Mouse (Mus musculus) forebrain, embryonic 16.5 days (tissue): ENCODE measurements around the gene Olfr1162. TPM values are rescaled to one million over a fixed set of nuclear protein-coding genes. Genes with fewer than 3 reads are reported as not detected.
"Not testable (repeated sequence)": the region's sequence is repeated elsewhere in the genome, so short reads cannot be mapped to it uniquely, and the experiment has no call there.

Experiments used
- ATAC-seq: fragments of 200-750 bp; cut with Nextera tagmentation; 2 replicates; pipeline ENCODE4 v1.8.0; 2017; ENCODE audit warnings: mild to moderate bottlenecking, moderate library complexity
- H3K27ac ChIP-seq: fragments of 300-500 bp; sonication (generic); 2 replicates; pipeline ENCODE4 v1.5.1; 2014; ENCODE audit warnings: low read length, control low read depth
- H3K27me3 ChIP-seq: fragments of 300-500 bp; sonication (generic); replicated peaks from 2 replicates; pipeline ENCODE4 v1.6.1; 2014; ENCODE audit warnings: low read length; ENCODE audit not compliant: control insufficient read depth, insufficient read depth
- H3K36me3 ChIP-seq: fragments of 300-500 bp; sonication (generic); 2 replicates; pipeline ENCODE4 v1.6.1; 2014; ENCODE audit not compliant: control insufficient read depth, insufficient read depth
- H3K4me1 ChIP-seq: fragments of 300-500 bp; sonication (generic); replicated peaks from 2 replicates; pipeline ENCODE4 v1.6.1; 2014; ENCODE audit warnings: low read length; ENCODE audit not compliant: control insufficient read depth, insufficient read depth
- H3K4me2 ChIP-seq: fragments of 300-500 bp; sonication (generic); 2 replicates; pipeline ENCODE4 v1.6.1; 2014; ENCODE audit warnings: mild to moderate bottlenecking, low read length, control low read depth
- H3K4me3 ChIP-seq: fragments of 300-500 bp; sonication (generic); replicated peaks from 2 replicates; pipeline ENCODE4 v1.5.1; 2014; ENCODE audit warnings: mild to moderate bottlenecking, low read length, control low read depth
- H3K9ac ChIP-seq: fragments of 300-500 bp; sonication (generic); replicated peaks from 2 replicates; pipeline ENCODE4 v1.6.1; 2014; ENCODE audit warnings: low read depth, low read length, control low read depth
- H3K9me3 ChIP-seq: fragments of 300-500 bp; sonication (generic); 2 replicates; pipeline ENCODE4 v1.6.1; 2016; ENCODE audit warnings: low read length; ENCODE audit not compliant: control insufficient read depth
- WGBS: fragments of 180-500 bp; shearing (Covaris S2); extraction: QIAGEN DNeasy Blood & Tissue Kit; methylation state at CpG from one replicate; pipeline ENCODE4 v1.1.7; 2014; 5-methylcytosine and 5-hydroxymethylcytosine counted together
- polyA plus RNA-seq: library from polyadenylated mRNA; unstranded; fragments of >200 nt; fragmentation: Nextera tagmentation; extraction: Ambion mirVana; gene quantifications from 2 replicates; pipeline ENCODE4 v1.2.1, GENCODE M21; 2015

Olfr1162 gene
- not detected in 2 replicates for polyA plus RNA-seq

DNA sequence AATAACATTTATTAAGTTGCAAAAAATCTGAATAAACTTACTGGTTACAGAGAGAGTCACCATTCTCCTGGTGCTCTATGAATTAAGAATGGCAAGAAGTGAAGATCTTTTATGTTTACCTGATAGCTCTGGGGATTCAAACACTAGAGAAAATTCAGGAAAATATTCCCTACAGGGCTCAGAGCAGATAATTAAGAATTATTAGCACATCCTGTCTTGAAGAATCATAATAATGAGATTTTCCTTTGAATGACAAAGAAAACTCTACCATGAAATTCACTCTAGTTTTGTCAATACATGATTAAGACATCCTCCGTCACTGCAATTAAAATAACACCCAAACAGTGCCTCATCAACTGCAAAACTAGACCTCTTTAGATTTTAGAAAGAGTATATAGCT, at the start of gene Olfr1162:
Gene Olfr1162 (minus strand): TSS at position 101 of the 400 bp plus-strand sequence.
- Histone ChIP-seq H3K9ac (no peak within 1 kb of the TSS), H3K4me3 (no peak within 1 kb of the TSS), H3K4me2 (no peak within 1 kb of the TSS), H3K27me3 (no peaks in the 10 kb centered on the region), H3K27ac (no peak within 1 kb of the TSS), H3K9me3 (no peaks in the 10 kb centered on the region), H3K36me3 (no peaks in the 10 kb centered on the region), H3K4me1 (no peaks in the 10 kb centered on the region)
- no peak for ATAC-seq
- WGBS: 76% methylated on average over 1 of the region's 1 CpGs

GRCm38 (mm10) chr2:88093866-88094265, 42.9 kb upstream of the Olfr1162 start, which contains the start of gene Olfr1164:
TSS of gene Olfr1164 (minus strand) at chr2:88093966.
- no peak within 1 kb of the TSS for H3K27ac ChIP-seq
- no peak within 1 kb of the TSS for H3K4me3 ChIP-seq
- H3K36me3 ChIP-seq: no peaks in the 10 kb centered on the region
- H3K9me3 ChIP-seq: no peaks in the 10 kb centered on the region
- H3K9ac ChIP-seq: no peak within 1 kb of the TSS
- no peaks in the 10 kb centered on the region for H3K27me3 ChIP-seq
- no peak for ATAC-seq
- H3K4me2 ChIP-seq: no peak within 1 kb of the TSS
- no peaks in the 10 kb centered on the region for H3K4me1 ChIP-seq
- WGBS: 79% methylated on average over 4 of the region's 4 CpGs

- Histone ChIP-seq H3K4me3 (no peak within 1 kb of the TSS), H3K4me1 (no peaks in the 10 kb centered on the region), H3K9ac (no peak within 1 kb of the TSS), H3K36me3 (no peaks in the 10 kb centered on the region), H3K9me3 (no peaks in the 10 kb centered on the region), H3K27ac (no peak within 1 kb of the TSS), H3K27me3 (no peaks in the 10 kb centered on the region), H3K4me2 (no peak within 1 kb of the TSS)
- ATAC-seq: no peak
Observed at GRCm38 (mm10) chr2:88071730-88072129, 20.8 kb upstream of the Olfr1162 start, which contains the start of gene Olfr1163. TSS of gene Olfr1163 (minus strand) at chr2:88071830.

DNA sequence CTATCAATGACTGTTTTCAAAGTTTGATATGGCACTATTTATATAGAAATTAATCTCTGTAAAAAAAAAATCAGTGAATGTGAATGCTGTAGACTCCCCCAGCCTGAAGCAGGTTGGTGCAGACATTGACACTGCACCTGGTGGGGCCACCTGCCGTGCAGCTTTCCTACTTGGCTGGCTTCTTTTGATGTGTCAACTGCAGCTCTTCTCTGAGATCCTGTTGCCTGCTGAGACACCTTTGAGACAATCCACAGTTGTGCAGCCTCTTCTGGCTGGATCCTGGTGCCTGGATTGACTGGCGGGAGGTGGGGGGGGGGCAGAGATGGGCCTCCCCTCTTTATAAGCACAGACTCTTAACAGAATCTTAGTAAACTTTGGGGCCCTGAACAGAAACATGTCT, 12.7 kb upstream of the Olfr1162 start:
- H3K36me3 ChIP-seq: no peaks in the 10 kb centered on the region
- no peak overlapping the region for H3K4me2 ChIP-seq
- no peak for ATAC-seq
- H3K27me3 ChIP-seq: no peaks in the 10 kb centered on the region
- no peaks in the 10 kb centered on the region for H3K4me1 ChIP-seq
- no peak overlapping the region for H3K27ac ChIP-seq
- H3K9me3 ChIP-seq: no peaks in the 10 kb centered on the region
- no peak overlapping the region for H3K9ac ChIP-seq
- 73% methylated on average over 2 of the region's 2 CpGs for WGBS
- no peak overlapping the region for H3K4me3 ChIP-seq

DNA sequence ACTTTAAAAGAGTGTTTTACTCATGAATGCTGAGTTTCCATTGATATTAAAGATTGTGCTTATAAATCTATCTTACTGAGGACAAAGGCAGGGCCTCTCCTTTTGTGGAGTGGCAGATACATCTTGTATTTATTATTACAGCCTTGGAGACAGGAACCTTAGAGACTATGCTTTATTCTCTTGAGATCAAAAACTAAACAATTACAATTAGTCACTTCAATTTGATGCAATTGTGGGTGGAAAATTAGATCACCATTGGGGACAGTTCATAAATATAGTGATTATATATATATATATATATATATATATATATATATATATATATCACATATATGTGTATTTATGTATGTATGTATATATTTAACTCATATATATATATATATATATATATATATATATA, 13.3 kb downstream of the Olfr1162 start, which contains the start of gene Olfr73:
Gene Olfr73 (minus strand): TSS at position 101 of the 400 bp plus-strand sequence.
- H3K4me1 ChIP-seq: no peaks in the 10 kb centered on the region
- no peak within 1 kb of the TSS for H3K4me2 ChIP-seq
- no peak within 1 kb of the TSS for H3K4me3 ChIP-seq
- ATAC-seq: no peak
- H3K9ac ChIP-seq: no peak within 1 kb of the TSS
- H3K9me3 ChIP-seq: no peaks in the 10 kb centered on the region
- H3K27ac ChIP-seq: no peak within 1 kb of the TSS
- no peaks in the 10 kb centered on the region for H3K27me3 ChIP-seq
- H3K36me3 ChIP-seq: no peaks in the 10 kb centered on the region

DNA sequence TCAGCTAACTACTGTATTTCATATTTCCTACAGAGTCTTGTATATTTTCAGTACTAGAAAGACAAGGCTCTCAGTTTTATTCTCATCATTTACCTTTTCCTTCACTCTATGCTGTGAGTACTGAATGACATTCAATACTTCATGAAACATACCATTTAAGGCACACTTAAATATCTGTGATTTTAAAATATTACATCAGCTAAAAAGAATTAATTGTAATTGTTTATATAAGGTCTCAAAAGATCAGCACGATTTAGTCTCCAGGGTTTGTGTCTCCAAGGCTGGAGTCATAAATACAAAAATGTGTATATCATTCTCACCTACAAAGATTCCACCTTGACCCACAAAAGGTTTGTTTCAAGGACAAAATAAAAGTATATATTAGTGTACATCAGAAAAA, 28.5 kb downstream of the Olfr1162 start, which contains the start of gene Olfr1161:
Gene Olfr1161 (plus strand): TSS at position 301 of the 400 bp plus-strand sequence.
- not testable (repeated sequence) for ATAC-seq, H3K36me3 ChIP-seq, H3K9ac ChIP-seq, H3K4me2 ChIP-seq, H3K27me3 ChIP-seq, H3K9me3 ChIP-seq, H3K4me3 ChIP-seq, H3K4me1 ChIP-seq, H3K27ac ChIP-seq
- WGBS: 84% methylated on average over 1 of the region's 1 CpGs

DNA sequence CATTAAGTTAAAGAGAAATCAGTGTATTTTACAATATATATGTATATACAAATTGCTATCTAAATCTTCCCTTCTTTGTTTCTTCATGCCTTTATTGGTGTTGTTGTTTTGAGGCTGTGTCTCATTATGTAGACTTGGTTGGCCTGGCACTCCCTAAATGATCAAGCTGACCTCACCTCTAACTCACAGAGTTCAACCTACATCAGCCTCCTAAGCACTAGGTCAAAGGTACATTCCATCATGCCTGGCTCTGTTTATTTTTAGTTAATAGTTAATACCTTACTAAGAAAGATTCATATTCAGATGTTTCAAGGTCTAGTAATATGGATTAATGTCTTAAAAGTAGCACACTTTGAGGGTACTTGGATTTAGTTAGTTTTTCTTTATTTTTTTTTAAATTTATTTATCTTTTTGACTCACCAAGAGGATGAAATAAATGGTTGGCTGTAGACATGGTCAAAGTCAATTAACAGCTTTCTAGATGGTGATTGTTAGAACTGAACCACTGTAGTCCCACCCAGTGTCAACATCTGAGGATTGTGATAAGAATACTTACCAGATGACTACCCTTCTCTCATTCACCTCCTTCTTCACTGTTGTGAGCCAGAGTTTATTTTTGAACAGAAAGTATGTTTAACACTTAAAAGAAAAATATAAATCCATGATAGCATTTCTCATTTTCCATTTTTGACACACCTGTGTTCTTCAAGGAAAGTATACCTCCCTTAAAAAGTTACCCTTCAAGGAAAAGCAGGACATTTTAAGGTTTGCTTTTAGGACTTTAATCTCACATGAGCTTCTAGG, 43.2 kb downstream of the Olfr1162 start, which contains the start of gene Olfr1160:
Gene Olfr1160 (minus strand): TSS at position 754 of the 804 bp plus-strand sequence.
- Histone ChIP-seq H3K9me3 (no peaks in the 10 kb centered on the region), H3K27me3 (no peaks in the 10 kb centered on the region), H3K4me1 (no peaks in the 10 kb centered on the region), H3K4me3 (no peak within 1 kb of the TSS), H3K9ac (no peak within 1 kb of the TSS), H3K4me2 (no peak within 1 kb of the TSS), H3K36me3 (no peaks in the 10 kb centered on the region), H3K27ac (no peak within 1 kb of the TSS)
- ATAC-seq: no peak

Other genes starting within 250 kb of the Olfr1162 start
- gene Olfr1145, start 241.3 kb downstream of the Olfr1162 start, polyA plus RNA-seq: not detected in 2 replicates
- not detected in 2 replicates for gene Olfr1148, start 220.6 kb downstream of the Olfr1162 start, polyA plus RNA-seq
- gene Olfr1150-ps1, start 207.1 kb downstream of the Olfr1162 start, polyA plus RNA-seq: not detected in 2 replicates
- gene Olfr1151, start 195.3 kb downstream of the Olfr1162 start, polyA plus RNA-seq: not detected in 2 replicates
- not detected in 2 replicates for gene Olfr1152, start 184.6 kb downstream of the Olfr1162 start, polyA plus RNA-seq
- gene Olfr1153, start 156.2 kb downstream of the Olfr1162 start, polyA plus RNA-seq: not detected in 2 replicates
- not detected in 2 replicates for gene Olfr1154, start 146.0 kb downstream of the Olfr1162 start, polyA plus RNA-seq
- gene Olfr1155, start 106.0 kb downstream of the Olfr1162 start, polyA plus RNA-seq: not detected in 2 replicates
- gene Olfr1156, start 98.0 kb downstream of the Olfr1162 start, polyA plus RNA-seq: not detected in 2 replicates
- gene Olfr1157, start 82.8 kb downstream of the Olfr1162 start, polyA plus RNA-seq: not detected in 2 replicates
- not detected in 2 replicates for gene Olfr74, start 76.5 kb downstream of the Olfr1162 start, polyA plus RNA-seq
- gene Olfr1158, start 61.0 kb downstream of the Olfr1162 start, polyA plus RNA-seq: not detected in 2 replicates
- not detected in 2 replicates for gene Olfr1160, start 42.9 kb downstream of the Olfr1162 start, polyA plus RNA-seq
- gene Olfr1161, start 28.4 kb downstream of the Olfr1162 start, polyA plus RNA-seq: not detected in 2 replicates
- gene Olfr73, start 13.4 kb downstream of the Olfr1162 start, polyA plus RNA-seq: not detected in 2 replicates
- gene Olfr1163, start 20.7 kb upstream of the Olfr1162 start, polyA plus RNA-seq: not detected in 2 replicates
- gene Olfr1164, start 42.8 kb upstream of the Olfr1162 start, polyA plus RNA-seq: not detected in 2 replicates
- gene Olfr1166, start 77.1 kb upstream of the Olfr1162 start, polyA plus RNA-seq: not detected in 2 replicates
- gene Olfr1167, start 104.1 kb upstream of the Olfr1162 start, polyA plus RNA-seq: not detected in 2 replicates
- not detected in 2 replicates for gene Olfr1168, start 130.8 kb upstream of the Olfr1162 start, polyA plus RNA-seq
- gene Olfr1170, start 177.2 kb upstream of the Olfr1162 start, polyA plus RNA-seq: not detected in 2 replicates
- gene Olfr1173, start 228.7 kb upstream of the Olfr1162 start, polyA plus RNA-seq: not detected in 2 replicates